Mouse (Mus musculus) CH12F3 (cell line): ENCODE results near the gene Nop56.

Experiments used
- in situ Hi-C: fragments of 300-500 bp; cut with MboI; formaldehyde crosslinking; loops from 2 replicates; pipeline ENCODE4 v1.14.3; 2020; ENCODE audit warnings: low sequenced_read_pairs

The Nop56 gene

GRCm38 (mm10) chr2:130274149-130274861 lies at the start of gene Nop56:
TSS of gene Nop56 (plus strand) at chr2:130274430.
- in situ Hi-C loops = no loop called here

DNA sequence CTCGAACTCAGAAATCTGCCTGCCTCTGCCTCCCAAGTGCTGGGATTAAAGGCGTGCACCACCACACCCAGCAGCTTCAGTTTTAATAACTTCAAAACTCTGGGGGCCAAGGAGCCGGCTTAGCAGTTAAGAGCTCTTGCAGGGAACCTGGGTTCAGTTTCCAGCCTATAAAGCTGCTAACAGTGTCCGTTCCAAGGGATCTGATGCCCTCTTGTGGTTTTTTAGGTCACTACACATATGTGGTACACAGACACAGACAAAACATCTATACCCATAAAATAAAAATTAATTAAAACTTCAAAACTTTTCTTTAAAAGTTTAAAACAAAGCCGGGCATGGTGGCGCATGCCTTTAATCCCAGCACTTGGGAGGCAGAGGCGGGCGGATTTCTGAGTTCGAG lies 27.3 kb upstream of the Nop56 start:
- in situ Hi-C loops = no loop called here

DNA sequence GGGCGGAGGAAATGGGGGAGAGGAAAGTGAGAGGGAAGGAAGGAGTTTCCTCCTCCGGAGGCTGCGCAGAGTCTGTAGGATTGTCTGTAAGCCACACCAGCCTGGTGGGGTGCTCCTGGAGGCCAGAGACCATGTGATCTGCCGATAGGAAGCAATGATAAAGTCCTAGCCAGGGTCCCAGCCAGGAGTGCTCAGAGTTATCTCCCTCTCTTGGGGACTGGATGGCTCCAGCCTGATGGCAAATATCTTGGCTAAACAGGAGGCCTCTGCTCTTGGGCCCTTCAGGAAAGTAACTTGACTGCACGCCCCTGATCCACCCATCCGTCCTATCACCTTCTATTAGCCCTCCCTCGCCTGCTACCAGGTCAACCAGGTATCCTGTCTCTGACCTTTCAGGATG lies 26.0 kb upstream of the Nop56 start:
- in situ Hi-C loops = no loop called here

GRCm38 (mm10) chr2:130256762-130257161 lies 17.5 kb upstream of the Nop56 start:
- in situ Hi-C loops = no loop called here

- in situ Hi-C loops = no loop called here
These were observed 13.4 kb upstream of the Nop56 start for GRCm38 (mm10) chr2:130260822-130261221.

DNA sequence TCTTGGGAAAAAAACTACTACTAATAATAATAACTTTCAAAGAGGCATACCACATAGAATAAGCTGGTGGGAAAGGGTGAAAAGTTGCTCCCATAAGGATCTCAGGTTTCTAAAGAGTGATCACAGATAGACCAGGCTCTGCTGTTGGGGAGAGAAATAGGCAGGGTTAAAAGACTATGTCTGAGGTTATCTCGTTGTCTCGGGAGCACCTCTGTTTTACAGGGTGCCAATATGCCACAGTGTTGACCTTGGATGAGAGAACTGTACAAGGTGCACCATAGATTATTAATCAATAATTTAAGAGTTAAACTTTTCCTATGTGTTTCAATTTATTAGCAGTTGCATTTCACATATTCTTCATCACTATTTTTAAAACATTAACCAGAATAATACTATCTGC lies 12.3 kb upstream of the Nop56 start:
- in situ Hi-C loops = no loop called here

- in situ Hi-C loops = no loop called here
These were observed 11.8 kb upstream of the Nop56 start for GRCm38 (mm10) chr2:130262398-130262797.

- in situ Hi-C loops = no loop called here
These were observed 8.7 kb upstream of the Nop56 start for GRCm38 (mm10) chr2:130265520-130265919.

DNA sequence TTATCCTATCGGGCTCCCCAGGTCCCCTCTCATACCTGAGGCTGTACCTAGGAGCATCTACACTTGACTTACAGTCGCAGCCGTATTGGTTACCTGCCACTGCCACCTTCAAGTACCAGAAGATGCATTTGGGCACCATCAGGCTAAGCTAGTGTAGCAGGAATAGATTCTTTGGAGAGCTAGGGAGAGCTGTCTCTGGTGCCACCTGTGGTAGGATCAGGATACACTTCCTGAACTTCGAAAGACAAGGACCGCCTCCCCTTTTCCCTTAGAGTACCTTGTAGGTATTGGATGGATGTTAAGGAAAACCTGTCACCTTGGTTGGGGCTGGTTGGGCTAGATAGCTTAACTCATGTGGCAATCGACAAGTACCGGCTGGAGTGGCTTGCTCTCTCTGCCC lies 6.2 kb upstream of the Nop56 start:
- in situ Hi-C loops = no loop called here

- in situ Hi-C loops = no loop called here
These were observed 498 bp upstream of the Nop56 start for GRCm38 (mm10) chr2:130273732-130274131.

DNA sequence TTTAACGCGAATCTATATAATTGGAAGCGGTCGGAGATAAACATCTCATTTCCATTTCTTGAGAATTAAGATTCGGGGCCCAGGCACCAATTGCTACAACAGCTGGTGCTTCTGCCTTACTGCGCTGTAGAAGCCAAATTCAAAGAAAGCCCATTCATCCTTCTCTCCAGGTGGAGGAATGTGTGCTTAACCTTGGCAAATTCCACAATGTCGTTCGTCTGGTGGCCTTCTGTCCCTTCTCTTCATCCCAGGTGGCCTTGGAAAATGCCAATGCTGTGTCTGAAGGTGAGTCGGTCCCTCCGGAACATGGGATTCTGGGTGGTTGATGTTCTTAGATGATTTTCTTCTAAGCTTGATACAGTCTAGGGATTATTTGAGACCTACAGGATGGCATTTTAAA lies 632 bp downstream of the Nop56 start:
- in situ Hi-C loops = no loop called here

DNA sequence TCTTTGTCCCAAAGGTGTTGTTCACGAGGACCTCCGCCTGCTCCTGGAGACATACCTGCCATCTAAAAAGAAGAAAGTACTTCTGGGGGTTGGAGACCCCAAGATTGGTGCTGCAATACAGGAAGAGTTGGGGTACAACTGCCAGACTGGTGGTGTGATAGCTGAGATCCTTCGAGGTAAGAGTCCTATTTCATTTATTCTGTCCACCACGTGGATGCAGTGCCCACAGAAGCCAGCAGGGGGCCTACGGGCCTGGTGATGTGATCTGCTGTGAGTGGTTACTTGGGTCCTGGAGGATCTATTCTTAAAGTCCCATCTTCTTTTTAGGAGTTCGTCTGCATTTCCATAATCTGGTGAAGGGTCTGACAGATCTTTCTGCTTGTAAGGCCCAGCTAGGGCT lies 1.4 kb downstream of the Nop56 start:
- in situ Hi-C loops = no loop called here

DNA sequence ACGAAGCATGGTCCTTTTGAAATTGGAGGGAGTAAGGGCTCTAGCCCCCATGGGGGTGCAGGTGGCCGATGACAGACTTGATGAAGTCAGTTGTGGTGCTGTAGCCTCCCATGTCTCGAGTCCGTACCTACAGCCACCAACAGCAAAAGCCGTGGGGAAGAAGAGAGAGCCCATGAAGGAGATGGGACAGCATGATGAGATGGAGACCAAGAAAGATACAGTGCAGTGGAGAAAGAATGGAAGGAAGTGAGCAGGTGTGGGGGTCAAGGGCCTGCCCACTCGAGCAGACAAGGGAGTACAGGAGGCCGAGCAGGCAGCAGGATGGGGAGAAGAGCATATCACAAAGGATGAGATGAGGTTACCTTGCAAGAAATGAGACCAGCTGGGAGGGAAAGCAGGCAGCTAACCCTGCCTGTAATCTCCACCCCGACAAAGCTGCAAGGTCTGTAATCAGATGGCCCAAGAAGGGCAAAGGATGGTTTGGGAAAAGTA lies 5.4 kb downstream of the Nop56 start:
- in situ Hi-C loops = no loop called here

- in situ Hi-C loops = no loop called here
These were observed 6.0 kb downstream of the Nop56 start for GRCm38 (mm10) chr2:130280224-130280623.

GRCm38 (mm10) chr2:130280818-130281217 lies 6.6 kb downstream of the Nop56 start:
- in situ Hi-C loops = no loop called here

- in situ Hi-C loops = no loop called here
These were observed 9.8 kb downstream of the Nop56 start, which contains the start of gene Idh3b for GRCm38 (mm10) chr2:130283854-130284654. TSS of gene Idh3b (minus strand) at chr2:130284547.

DNA sequence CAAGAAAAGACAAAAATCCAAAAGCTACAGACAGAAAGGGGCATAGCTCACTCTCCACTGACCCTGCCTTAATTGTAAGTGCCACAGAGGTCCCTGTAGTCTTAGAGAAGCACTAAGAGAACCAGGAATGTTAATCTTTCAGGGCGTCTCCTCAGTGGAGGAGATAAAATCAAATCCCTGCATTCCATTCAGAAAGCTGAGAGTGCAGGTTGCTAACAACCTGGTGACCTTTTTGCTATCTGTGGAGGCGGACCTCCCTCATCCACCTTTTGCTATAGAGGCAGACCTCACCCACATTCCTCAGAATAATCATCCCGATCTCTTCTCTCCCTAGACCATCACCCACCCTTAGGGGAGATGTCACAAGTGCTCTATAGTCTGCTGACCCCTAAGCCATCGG lies 14.9 kb downstream of the Nop56 start:
- in situ Hi-C loops = no loop called here

DNA sequence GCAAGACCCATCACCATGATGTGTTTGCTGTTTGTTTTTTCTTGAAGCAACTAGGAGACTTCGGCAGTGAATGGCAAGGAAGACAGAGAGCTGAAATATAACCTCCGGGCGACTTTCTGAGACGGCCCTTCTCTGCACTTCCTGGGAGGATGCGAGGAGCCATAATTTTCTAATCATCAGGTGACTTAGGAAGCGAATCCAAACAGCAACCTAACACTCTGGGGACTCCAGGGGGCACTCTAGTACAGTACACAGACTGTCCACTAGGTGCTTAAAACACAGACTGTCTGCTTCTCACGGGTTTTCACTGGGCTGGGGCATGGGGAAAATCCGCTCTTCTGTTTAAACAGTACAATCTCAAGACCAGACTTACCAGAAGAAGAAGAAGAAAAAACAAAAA lies 17.2 kb downstream of the Nop56 start:
- in situ Hi-C loops = no loop called here

GRCm38 (mm10) chr2:130293009-130293408 lies 18.8 kb downstream of the Nop56 start:
- in situ Hi-C loops = no loop called here

DNA sequence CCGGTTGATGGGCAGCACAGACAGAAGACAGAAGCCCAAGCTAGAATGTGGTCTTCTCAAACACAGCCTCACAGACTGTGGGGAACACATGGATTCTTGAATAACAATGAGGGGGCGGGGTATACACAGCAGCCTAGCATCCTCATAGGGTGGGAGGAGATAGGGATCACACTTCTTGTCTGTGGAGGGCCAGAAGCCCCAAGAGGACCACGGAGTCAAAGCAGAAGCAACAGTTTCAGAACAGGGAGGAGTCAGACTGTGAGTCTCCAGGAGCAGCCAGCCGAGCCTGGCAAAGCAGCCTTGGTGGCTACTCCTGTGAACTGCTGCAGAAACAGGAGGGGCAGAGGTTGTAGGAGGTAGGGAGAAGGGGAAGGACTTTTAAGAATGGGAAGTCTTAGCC lies 19.3 kb downstream of the Nop56 start:
- in situ Hi-C loops = no loop called here

DNA sequence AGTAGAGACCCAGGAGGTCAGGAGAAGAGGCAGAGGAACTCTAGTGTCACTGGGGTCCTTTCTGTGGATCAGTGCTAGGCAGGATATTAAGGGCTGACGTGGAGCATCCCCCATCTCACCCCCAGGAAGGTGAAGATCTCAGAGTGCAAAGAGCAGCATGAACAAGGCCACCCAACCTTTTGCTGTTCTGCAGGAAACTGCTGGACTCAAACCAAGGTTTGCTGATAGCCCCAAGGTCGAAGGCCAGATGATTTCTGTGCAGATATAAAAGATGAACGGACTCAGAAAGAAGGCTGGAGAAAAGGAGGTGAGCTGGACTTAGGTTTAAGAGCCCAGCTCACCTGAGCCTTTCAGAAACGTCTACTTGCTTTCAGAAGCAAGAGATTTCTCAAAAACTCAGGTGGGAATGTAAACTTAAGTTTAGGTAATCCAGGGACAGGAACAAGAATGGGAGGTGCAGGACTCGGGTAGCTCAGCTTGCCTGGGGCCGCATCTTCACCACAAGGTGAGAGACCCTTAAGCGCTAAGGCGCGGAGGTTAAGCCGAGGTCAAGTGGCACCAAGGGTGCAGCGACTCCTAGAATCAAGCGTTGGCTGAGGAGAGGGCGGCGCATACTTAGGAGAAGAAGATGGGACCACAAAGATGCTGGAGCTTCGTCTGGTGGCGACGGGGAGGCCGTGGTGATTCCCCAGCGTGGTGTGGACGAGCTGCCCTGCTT lies 20.1 kb downstream of the Nop56 start:
- in situ Hi-C loops = no loop called here

GRCm38 (mm10) chr2:130294936-130295277 lies 20.7 kb downstream of the Nop56 start, which contains the start of gene Ebf4:
TSS of gene Ebf4 (plus strand) at chr2:130295169.
- in situ Hi-C loops = no loop called here
